In the genomic region with DNA sequence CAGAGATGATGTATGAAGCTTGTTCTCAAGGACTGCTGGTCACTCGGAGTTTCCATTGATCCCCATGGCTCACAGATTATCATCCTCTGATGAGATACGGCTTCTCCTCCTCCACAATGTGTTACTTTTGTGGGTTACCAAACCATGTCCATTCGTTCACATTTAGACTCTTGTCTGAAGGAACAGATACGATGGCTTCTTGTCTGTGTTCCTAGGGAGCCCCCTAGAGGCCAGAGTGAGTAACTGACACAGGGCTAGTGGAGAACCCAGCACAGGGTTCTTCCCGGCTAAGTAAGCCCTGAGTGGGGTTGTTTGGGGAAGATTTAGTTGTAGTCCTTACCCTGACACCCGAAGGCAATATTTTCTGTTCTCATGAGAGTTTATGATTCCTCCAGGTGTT, we compare ENCODE assay signal across 8 mouse cellular contexts. TPM values are rescaled to one million over a fixed set of nuclear protein-coding genes. Genes with fewer than 3 reads are reported as not detected.
DNase-seq lines count a peak whose midpoint lies in the region; ATAC-seq and TF ChIP-seq lines count a peak whose summit lies in the region.

No protein-coding gene starts in this region.

- peaks cover 15% of the 10 kb centered on the region for H3K27me3 ChIP-seq in G1E (ENCODE audit: insufficient read depth, low read length)

- H3K4me3 ChIP-seq in G1E (ENCODE audit: low read depth, low read length): no peak overlapping the region

- ATAC-seq in G1E (ENCODE audit: extremely low read depth, insufficient number of reproducible peaks, low FRiP score, poor library complexity, severe bottlenecking): peak; percentile 66; the same call in 1 of the 2 replicates
- peak; percentile 79 for ATAC-seq in erythroid progenitor cell, adult 5-6 weeks (replicated peaks; ENCODE audit: low FRiP score, poor library complexity, severe bottlenecking)

- no peaks in the 10 kb centered on the region for H3K36me3 ChIP-seq in G1E (replicated peaks)

- H3K4me1 ChIP-seq in G1E (ENCODE audit: insufficient read depth, low read depth, low read length): peaks cover 41% of the 10 kb centered on the region

- H3K9me3 ChIP-seq in G1E (replicated peaks): peaks cover 7% of the 10 kb centered on the region

- peak; percentile 97 for TF ChIP-seq CTCF in G1E (IDR thresholded peaks at IDR 0.05; ENCODE audit: low read depth, low read length)

- peak; percentile 82 for DNase-seq in G1E (ENCODE audit: low spot score)
- peak; percentile 89 for DNase-seq in brain, adult 2 months (ENCODE audit: low read depth, low spot score)
- peak; percentile 79 for DNase-seq in heart, postnatal 4 days
- DNase-seq in layer of hippocampus, adult 11-12 months (ENCODE audit: low spot score): peak; percentile 67
- DNase-seq in lung, adult 18-20 months: peak; percentile 68 to 75
- peak; percentile 85 for DNase-seq in retina, embryonic 14.5 days (ENCODE audit: low spot score)
- DNase-seq in thymus, postnatal 14 days: peak; percentile 84

RNA-seq across cellular contexts. Expression of a gene that starts 8.3 kb away (rescaled TPM):
- total RNA-seq in G1E (2014; fragmentation: Nextera tagmentation) (97.4 and 117 TPM in 2 replicates), G1E (2017) (96.4 and 97.8 TPM in 2 replicates)
- polyA plus RNA-seq in G1E (2012): 10.4 and 12.2 TPM in 2 replicates
- total RNA-seq in erythroid progenitor cell, adult 5-6 weeks (2015; ENCODE audit: low replicate concordance): 21.8 and 42.2 TPM in 2 replicates
- 32.2 and 62.3 TPM in 2 replicates for total RNA-seq in erythroid progenitor cell, adult 5-6 weeks (2017; ENCODE audit: low replicate concordance)
- 10 to 100 TPM; 39.0 to 39.3 TPM for total RNA-seq in heart, postnatal 4 days (2021)

RNA-seq across cellular contexts. Expression of a gene that starts 21.7 kb away (rescaled TPM):
- total RNA-seq in G1E (2014; fragmentation: Nextera tagmentation) (140 and 142 TPM in 2 replicates), G1E (2017) (91.7 and 120 TPM in 2 replicates)
- polyA plus RNA-seq in G1E (2012): 35.1 and 38.7 TPM in 2 replicates
- 6.1 and 7.1 TPM in 2 replicates for total RNA-seq in erythroid progenitor cell, adult 5-6 weeks (2015; ENCODE audit: low replicate concordance)
- 4.7 and 10.0 TPM in 2 replicates for total RNA-seq in erythroid progenitor cell, adult 5-6 weeks (2017; ENCODE audit: low replicate concordance)
- 1 to 10 TPM; 4.9 to 5.3 TPM for total RNA-seq in heart, postnatal 4 days (2021)

RNA-seq across cellular contexts. Expression of a gene that starts 54.7 kb away (rescaled TPM):
- total RNA-seq in G1E (2014; fragmentation: Nextera tagmentation): 5.5 and 8.7 TPM in 2 replicates
- 8.2 and 8.4 TPM in 2 replicates for total RNA-seq in G1E (2017)
- 32.1 and 33.6 TPM in 2 replicates for polyA plus RNA-seq in G1E (2012)
- total RNA-seq in erythroid progenitor cell, adult 5-6 weeks (2015; ENCODE audit: low replicate concordance): 2.9 and 9.2 TPM in 2 replicates
- 0.53 and 2.1 TPM in 2 replicates for total RNA-seq in erythroid progenitor cell, adult 5-6 weeks (2017; ENCODE audit: low replicate concordance)
- total RNA-seq in heart, postnatal 4 days (2021): 10 to 100 TPM; 27.7 to 27.9 TPM

Comparison
In these comparisons a context has a peak if more than half of its experiments do, and no peak if none do; other contexts are left out.
1. RNA of a gene that starts 21.7 kb away (total RNA-seq): 91.7 to 142 TPM in G1E; 4.7 to 10.0 TPM in erythroid progenitor cell, adult 5-6 weeks and 4.9 to 5.3 TPM in heart, postnatal 4 days; every median in the first group is over 4 times any median in the second.
2. Peak in every context shown above with its lines, with median percentiles within 50 percentile points of each other: DNase-seq.